Mouse (Mus musculus) midbrain, embryonic 15.5 days (tissue): ENCODE measurements around the gene Tmem140. TPM values are rescaled to one million over a fixed set of nuclear protein-coding genes. Genes with fewer than 3 reads are reported as not detected.

ENCODE experiments used
- ATAC-seq: fragments of 200-750 bp; cut with Nextera tagmentation; replicated peaks from 2 replicates; pipeline ENCODE4 v1.8.0; 2017; ENCODE audit warnings: moderate TSS enrichment
- H3K27ac ChIP-seq: fragments of 300-500 bp; sonication (generic); 2 replicates; pipeline ENCODE4 v1.5.1; 2015; ENCODE audit warnings: mild to moderate bottlenecking, inconsistent platforms
- H3K27me3 ChIP-seq: fragments of 300-500 bp; sonication (generic); replicated peaks from 2 replicates; pipeline ENCODE4 v1.6.1; 2015; ENCODE audit warnings: inconsistent platforms
- H3K36me3 ChIP-seq: fragments of 300-500 bp; sonication (generic); replicated peaks from 2 replicates; pipeline ENCODE4 v1.6.1; 2015; ENCODE audit warnings: inconsistent platforms
- H3K4me1 ChIP-seq: fragments of 300-500 bp; sonication (generic); 2 replicates; pipeline ENCODE4 v1.6.1; 2015; ENCODE audit warnings: inconsistent platforms
- H3K4me2 ChIP-seq: fragments of 300-500 bp; sonication (generic); 2 replicates; pipeline ENCODE4 v1.6.1; 2015; ENCODE audit warnings: inconsistent platforms, mild to moderate bottlenecking, moderate library complexity
- H3K4me3 ChIP-seq: fragments of 300-500 bp; sonication (generic); 2 replicates; pipeline ENCODE4 v1.5.1; 2015; ENCODE audit warnings: mild to moderate bottlenecking, inconsistent platforms
- H3K9ac ChIP-seq: fragments of 300-500 bp; sonication (generic); 2 replicates; pipeline ENCODE4 v1.6.1; 2015; ENCODE audit warnings: mild to moderate bottlenecking, inconsistent platforms
- H3K9me3 ChIP-seq: fragments of 300-500 bp; sonication (generic); 2 replicates; pipeline ENCODE4 v1.6.1; 2016; ENCODE audit warnings: inconsistent platforms
- WGBS: fragments of 180-500 bp; shearing (Covaris S2); methylation state at CpG from one replicate; pipeline ENCODE4 v1.1.7; 2015; ENCODE audit warnings: mixed read lengths; 5-methylcytosine and 5-hydroxymethylcytosine counted together
- polyA plus RNA-seq: library from polyadenylated mRNA; unstranded; fragments of >200 nt; fragmentation: Nextera tagmentation; extraction: Ambion mirVana; gene quantifications from 2 replicates; pipeline ENCODE4 v1.2.1, GENCODE M21; 2015

Tmem140 gene
- 1.5 and 1.9 TPM in 2 replicates for polyA plus RNA-seq

GRCm38 (mm10) chr6:34862791-34863403 lies at the start of gene Tmem140:
Gene Tmem140 (plus strand): TSS chr6:34863146.
- no peak for ATAC-seq

GRCm38 (mm10) chr6:34824406-34824805 lies 38.5 kb upstream of the Tmem140 start:
- no peak for ATAC-seq
- no peak overlapping the region for H3K4me2 ChIP-seq
- H3K9ac ChIP-seq = no peak overlapping the region
- no peaks in the 10 kb centered on the region for H3K27me3 ChIP-seq
- H3K27ac ChIP-seq = no peak overlapping the region
- no peaks in the 10 kb centered on the region for H3K4me1 ChIP-seq
- no peaks in the 10 kb centered on the region for H3K36me3 ChIP-seq
- H3K4me3 ChIP-seq = no peak overlapping the region
- no peaks in the 10 kb centered on the region for H3K9me3 ChIP-seq

More at GRCm38 (mm10) chr6:34862791-34863403, at the start of gene Tmem140:
- no peak within 1 kb of the TSS for H3K4me3 ChIP-seq
- WGBS = 70% methylated on average over 11 of the region's 11 CpGs
- no peaks in the 10 kb centered on the region for H3K36me3 ChIP-seq
- H3K9me3 ChIP-seq = no peaks in the 10 kb centered on the region
- no peak within 1 kb of the TSS for H3K27ac ChIP-seq
- H3K4me1 ChIP-seq = no peaks in the 10 kb centered on the region
- H3K27me3 ChIP-seq = no peaks in the 10 kb centered on the region
- no peak within 1 kb of the TSS for H3K9ac ChIP-seq
- H3K4me2 ChIP-seq = no peak within 1 kb of the TSS

- ATAC-seq = no peak
- H3K4me1 ChIP-seq = no peaks in the 10 kb centered on the region
- H3K4me2 ChIP-seq = no peak overlapping the region
- H3K36me3 ChIP-seq = no peaks in the 10 kb centered on the region
- H3K27me3 ChIP-seq = no peaks in the 10 kb centered on the region
- no peak overlapping the region for H3K4me3 ChIP-seq
- H3K9me3 ChIP-seq = no peaks in the 10 kb centered on the region
- no peak overlapping the region for H3K27ac ChIP-seq
- 96% methylated on average over 5 of the region's 5 CpGs for WGBS
- H3K9ac ChIP-seq = no peak overlapping the region
Observed at GRCm38 (mm10) chr6:34832352-34832751, 30.6 kb upstream of the Tmem140 start.

GRCm38 (mm10) chr6:34861546-34862053 lies 1.3 kb upstream of the Tmem140 start:
- no peak overlapping the region for H3K9ac ChIP-seq
- no peak for ATAC-seq
- no peak overlapping the region for H3K4me2 ChIP-seq
- no peaks in the 10 kb centered on the region for H3K27me3 ChIP-seq
- no peak overlapping the region for H3K27ac ChIP-seq
- no peaks in the 10 kb centered on the region for H3K36me3 ChIP-seq
- H3K9me3 ChIP-seq = no peaks in the 10 kb centered on the region
- WGBS = 92% methylated on average over 11 of the region's 11 CpGs
- H3K4me3 ChIP-seq = no peak overlapping the region
- H3K4me1 ChIP-seq = no peaks in the 10 kb centered on the region

- no peaks in the 10 kb centered on the region for H3K4me1 ChIP-seq
- no peaks in the 10 kb centered on the region for H3K27me3 ChIP-seq
- H3K4me2 ChIP-seq = no peak overlapping the region
- no peak overlapping the region for H3K9ac ChIP-seq
- ATAC-seq = no peak
- H3K27ac ChIP-seq = no peak overlapping the region
- no peaks in the 10 kb centered on the region for H3K36me3 ChIP-seq
- WGBS = 95% methylated on average over 6 of the region's 6 CpGs
- H3K4me3 ChIP-seq = no peak overlapping the region
- H3K9me3 ChIP-seq = no peaks in the 10 kb centered on the region
Observed at GRCm38 (mm10) chr6:34862381-34862780, 565 bp upstream of the Tmem140 start.

GRCm38 (mm10) chr6:34863786-34864514 lies 1.0 kb downstream of the Tmem140 start:
- Histone ChIP-seq H3K27ac (no peak overlapping the region), H3K9me3 (no peaks in the 10 kb centered on the region), H3K4me3 (no peak overlapping the region), H3K9ac (no peak overlapping the region), H3K4me2 (no peak overlapping the region), H3K36me3 (no peaks in the 10 kb centered on the region), H3K4me1 (no peaks in the 10 kb centered on the region), H3K27me3 (no peaks in the 10 kb centered on the region)
- no peak for ATAC-seq
- 70% methylated on average over 9 of the region's 9 CpGs for WGBS

GRCm38 (mm10) chr6:34865213-34865612 lies 2.3 kb downstream of the Tmem140 start:
- H3K27ac ChIP-seq = no peak overlapping the region
- WGBS = 80% methylated on average over 5 of the region's 5 CpGs

GRCm38 (mm10) chr6:34865711-34866593 lies 3.0 kb downstream of the Tmem140 start:
- no peak for ATAC-seq
- no peaks in the 10 kb centered on the region for H3K4me1 ChIP-seq
- no peaks in the 10 kb centered on the region for H3K27me3 ChIP-seq
- H3K9me3 ChIP-seq = no peaks in the 10 kb centered on the region
- 69% methylated on average over 7 of the region's 7 CpGs for WGBS
- no peak overlapping the region for H3K27ac ChIP-seq
- no peak overlapping the region for H3K4me2 ChIP-seq
- H3K36me3 ChIP-seq = no peaks in the 10 kb centered on the region
- H3K4me3 ChIP-seq = no peak overlapping the region
- H3K9ac ChIP-seq = no peak overlapping the region

More at GRCm38 (mm10) chr6:34865213-34865612, 2.3 kb downstream of the Tmem140 start:
- Histone ChIP-seq H3K4me2 (no peak overlapping the region), H3K9ac (no peak overlapping the region), H3K36me3 (no peaks in the 10 kb centered on the region), H3K9me3 (no peaks in the 10 kb centered on the region), H3K27me3 (no peaks in the 10 kb centered on the region), H3K4me3 (no peak overlapping the region), H3K4me1 (no peaks in the 10 kb centered on the region)
- ATAC-seq = no peak

GRCm38 (mm10) chr6:34866786-34867185 lies 3.8 kb downstream of the Tmem140 start:
- Histone ChIP-seq H3K27me3 (no peaks in the 10 kb centered on the region), H3K4me2 (no peak overlapping the region), H3K27ac (no peak overlapping the region), H3K36me3 (no peaks in the 10 kb centered on the region), H3K9me3 (no peaks in the 10 kb centered on the region), H3K9ac (no peak overlapping the region), H3K4me1 (no peaks in the 10 kb centered on the region), H3K4me3 (no peak overlapping the region)
- WGBS = 38% methylated on average over 8 of the region's 8 CpGs
- ATAC-seq = no peak

GRCm38 (mm10) chr6:34867301-34867994 lies 4.5 kb downstream of the Tmem140 start:
- 78% methylated on average over 16 of the region's 16 CpGs for WGBS
- Histone ChIP-seq H3K4me2 (no peak overlapping the region), H3K9me3 (no peaks in the 10 kb centered on the region), H3K4me3 (no peak overlapping the region), H3K4me1 (no peaks in the 10 kb centered on the region), H3K27me3 (no peaks in the 10 kb centered on the region), H3K36me3 (no peaks in the 10 kb centered on the region), H3K9ac (no peak overlapping the region), H3K27ac (no peak overlapping the region)
- ATAC-seq = no peak

- Histone ChIP-seq H3K36me3 (no peaks in the 10 kb centered on the region), H3K27ac (no peak overlapping the region), H3K4me1 (no peaks in the 10 kb centered on the region), H3K4me3 (no peak overlapping the region), H3K9me3 (no peaks in the 10 kb centered on the region), H3K9ac (no peak overlapping the region), H3K4me2 (no peak overlapping the region), H3K27me3 (no peaks in the 10 kb centered on the region)
- WGBS = 76% methylated on average over 10 of the region's 10 CpGs
- ATAC-seq = no peak
Observed at GRCm38 (mm10) chr6:34867995-34868350, 5.0 kb downstream of the Tmem140 start.
